Mouse (Mus musculus): Measurements from ENCODE around the gene Ugt1a9. TPM values are rescaled to one million over a fixed set of nuclear protein-coding genes. Genes with fewer than 3 reads are reported as not detected.

Gene Ugt1a9
- polyA plus RNA-seq, 1 experiment from 2014 or later = 9.3 TPM

- Histone ChIP-seq H3K4me1 (replicated peaks; ENCODE audit: insufficient read depth, low read length) (no peaks in the 10 kb centered on the region), H3K4me3 (replicated peaks; ENCODE audit: low read depth, low read length) (no peak overlapping the region), H3K27ac (no peak overlapping the region), H3K36me3 (ENCODE audit: insufficient read depth, low read length) (no peaks in the 10 kb centered on the region), H3K27me3 (ENCODE audit: insufficient read depth, low read length) (no peaks in the 10 kb centered on the region), H3K9ac (ENCODE audit: low read depth, low read length) (no peak overlapping the region), H3K9me3 (replicated peaks; ENCODE audit: low read length) (peaks cover 76% of the 10 kb centered on the region), H3K4me2 (ENCODE audit: low read length) (no peak overlapping the region)
- WGBS = 50% methylated on average over 3 of the region's 3 CpGs
- no peak for DNase-seq (ENCODE audit: low spot score)
- no peak for ATAC-seq (replicated peaks; ENCODE audit: low FRiP score, low read depth)
- no peak for TF ChIP-seq CTCF (IDR thresholded peaks at IDR 0.05; ENCODE audit: low read depth)
These were observed 162.2 kb downstream of the Ugt1a9 start for GRCm38 (mm10) chr1:88232664-88233380.

DNA sequence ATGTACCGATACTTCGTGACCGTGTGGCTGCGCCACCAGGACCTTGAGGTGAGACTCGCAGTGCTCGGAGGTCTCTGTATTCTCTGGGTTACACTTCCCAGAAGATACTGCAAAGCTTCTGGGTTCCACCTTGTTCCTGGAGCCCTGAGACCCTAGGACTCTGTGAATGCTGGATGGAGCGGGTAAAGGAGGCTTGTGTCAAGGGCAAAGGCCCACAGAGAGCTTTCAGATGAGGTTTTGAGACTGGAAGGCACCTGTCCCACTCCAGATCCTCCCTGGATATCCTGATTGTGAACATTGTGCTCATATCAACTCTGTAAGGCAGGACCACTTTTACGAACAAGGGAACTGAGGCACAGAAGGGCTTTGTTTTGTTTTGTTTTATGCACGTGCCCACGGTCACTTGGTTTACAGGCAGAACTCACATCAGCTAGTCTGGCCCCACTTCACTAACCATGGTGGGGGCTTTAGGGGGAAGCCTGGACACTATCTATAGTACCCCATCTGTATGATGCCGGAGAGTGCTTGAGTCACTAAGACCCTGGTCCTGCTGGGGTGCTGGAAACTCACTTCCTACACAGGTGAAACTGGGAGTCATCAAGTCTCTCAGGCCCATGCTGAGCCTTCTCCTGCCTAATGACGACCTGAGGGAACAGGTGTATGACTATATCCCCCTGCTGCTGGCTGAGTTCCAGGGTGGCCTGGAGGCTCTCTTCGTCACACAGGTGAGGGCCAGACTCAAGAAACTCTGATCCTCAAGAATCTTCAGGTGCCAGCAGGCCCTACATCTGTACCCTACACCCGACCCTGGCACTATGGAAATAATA is 163.0 kb downstream of the Ugt1a9 start:
- Histone ChIP-seq H3K4me3 (replicated peaks; ENCODE audit: low read depth, low read length) (no peak overlapping the region), H3K9me3 (replicated peaks; ENCODE audit: low read length) (peaks cover 76% of the 10 kb centered on the region), H3K4me2 (ENCODE audit: low read length) (no peak overlapping the region), H3K9ac (ENCODE audit: low read depth, low read length) (no peak overlapping the region), H3K27ac (no peak overlapping the region), H3K4me1 (replicated peaks; ENCODE audit: insufficient read depth, low read length) (no peaks in the 10 kb centered on the region), H3K36me3 (ENCODE audit: insufficient read depth, low read length) (no peaks in the 10 kb centered on the region), H3K27me3 (ENCODE audit: insufficient read depth, low read length) (no peaks in the 10 kb centered on the region)
- 65% methylated on average over 14 of the region's 14 CpGs for WGBS
- no peak for DNase-seq (ENCODE audit: low spot score)
- ATAC-seq (replicated peaks; ENCODE audit: low FRiP score, low read depth) = no peak
- no peak for TF ChIP-seq CTCF (IDR thresholded peaks at IDR 0.05; ENCODE audit: low read depth)

DNA sequence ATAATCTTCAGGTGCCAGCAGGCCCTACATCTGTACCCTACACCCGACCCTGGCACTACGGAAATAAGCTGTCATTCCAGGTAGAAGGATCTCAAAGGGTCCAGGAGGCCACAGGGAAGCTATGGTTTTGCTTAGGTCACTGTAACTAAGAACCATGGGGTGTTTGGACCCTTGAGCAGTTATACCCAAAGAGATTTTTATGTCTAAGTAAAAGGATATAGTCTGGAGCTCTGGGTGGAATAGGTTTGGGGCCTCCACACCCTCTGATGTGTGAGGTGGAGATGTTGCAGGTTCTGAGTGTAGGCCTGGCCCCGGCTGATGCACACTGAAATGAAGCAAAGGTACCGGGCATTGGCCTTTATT is 163.6 kb downstream of the Ugt1a9 start:
- WGBS = 61% methylated on average over 4 of the region's 4 CpGs
- H3K4me3 ChIP-seq (replicated peaks; ENCODE audit: low read depth, low read length) = no peak overlapping the region
- no peak overlapping the region for H3K9ac ChIP-seq (ENCODE audit: low read depth, low read length)
- TF ChIP-seq CTCF (IDR thresholded peaks at IDR 0.05; ENCODE audit: low read depth) = no peak
- H3K4me1 ChIP-seq (replicated peaks; ENCODE audit: insufficient read depth, low read length) = no peaks in the 10 kb centered on the region
- DNase-seq (ENCODE audit: low spot score) (no peak), ATAC-seq (replicated peaks; ENCODE audit: low FRiP score, low read depth) (no peak)
- peaks cover 72% of the 10 kb centered on the region for H3K9me3 ChIP-seq (replicated peaks; ENCODE audit: low read length)
- H3K36me3 ChIP-seq (ENCODE audit: insufficient read depth, low read length) = no peaks in the 10 kb centered on the region
- no peaks in the 10 kb centered on the region for H3K27me3 ChIP-seq (ENCODE audit: insufficient read depth, low read length)
- H3K27ac ChIP-seq = no peak overlapping the region
- no peak overlapping the region for H3K4me2 ChIP-seq (ENCODE audit: low read length)

GRCm38 (mm10) chr1:88234646-88235045 is 164.0 kb downstream of the Ugt1a9 start:
- no peak overlapping the region for H3K27ac ChIP-seq
- DNase-seq (ENCODE audit: low spot score) = no peak
- H3K4me3 ChIP-seq (replicated peaks; ENCODE audit: low read depth, low read length) = no peak overlapping the region
- H3K9ac ChIP-seq (ENCODE audit: low read depth, low read length) = no peak overlapping the region
- no peak for ATAC-seq (replicated peaks; ENCODE audit: low FRiP score, low read depth)
- peaks cover 74% of the 10 kb centered on the region for H3K9me3 ChIP-seq (replicated peaks; ENCODE audit: low read length)
- no peak overlapping the region for H3K4me2 ChIP-seq (ENCODE audit: low read length)
- H3K36me3 ChIP-seq (ENCODE audit: insufficient read depth, low read length) = no peaks in the 10 kb centered on the region
- no peaks in the 10 kb centered on the region for H3K4me1 ChIP-seq (replicated peaks; ENCODE audit: insufficient read depth, low read length)
- WGBS = 40% methylated on average over 5 of the region's 5 CpGs
- H3K27me3 ChIP-seq (ENCODE audit: insufficient read depth, low read length) = no peaks in the 10 kb centered on the region
- TF ChIP-seq CTCF (IDR thresholded peaks at IDR 0.05; ENCODE audit: low read depth) = no peak

- Histone ChIP-seq H3K4me1 (replicated peaks; ENCODE audit: insufficient read depth, low read length) (no peaks in the 10 kb centered on the region), H3K4me2 (ENCODE audit: low read length) (no peak overlapping the region), H3K4me3 (replicated peaks; ENCODE audit: low read depth, low read length) (no peak overlapping the region), H3K9me3 (replicated peaks; ENCODE audit: low read length) (peaks cover 74% of the 10 kb centered on the region), H3K36me3 (ENCODE audit: insufficient read depth, low read length) (no peaks in the 10 kb centered on the region), H3K27ac (no peak overlapping the region), H3K9ac (ENCODE audit: low read depth, low read length) (no peak overlapping the region), H3K27me3 (ENCODE audit: insufficient read depth, low read length) (no peaks in the 10 kb centered on the region)
- no peak for DNase-seq (ENCODE audit: low spot score)
- 63% methylated on average over 11 of the region's 11 CpGs for WGBS
- ATAC-seq (replicated peaks; ENCODE audit: low FRiP score, low read depth) = no peak
- TF ChIP-seq CTCF (IDR thresholded peaks at IDR 0.05; ENCODE audit: low read depth) = no peak
These were observed 164.7 kb downstream of the Ugt1a9 start for GRCm38 (mm10) chr1:88235046-88235893.

DNA sequence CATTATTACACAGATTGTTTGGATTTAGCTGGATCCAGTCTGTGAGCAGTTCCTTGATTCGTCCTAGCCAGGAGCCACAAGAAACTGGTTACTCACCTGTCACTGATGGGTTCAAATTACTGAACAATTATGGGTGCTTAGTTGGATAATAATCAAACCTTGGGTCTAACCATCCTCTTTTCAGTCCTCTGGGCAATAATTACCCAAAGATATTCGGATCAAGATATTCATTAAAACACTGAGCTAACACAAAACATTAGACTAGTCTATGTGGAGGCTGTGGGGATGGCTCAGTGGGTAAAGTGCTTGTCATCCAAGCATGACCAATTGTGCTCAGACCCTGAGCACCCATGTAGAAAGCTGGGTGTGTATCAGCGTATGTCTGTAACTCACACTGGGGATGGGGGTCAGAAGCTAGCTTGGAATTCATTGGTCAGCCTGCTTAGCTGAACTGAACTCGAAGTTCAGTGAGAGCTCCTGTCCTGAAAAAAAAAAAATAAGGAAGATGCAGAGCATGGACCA is 165.4 kb downstream of the Ugt1a9 start:
- no peak for TF ChIP-seq CTCF (IDR thresholded peaks at IDR 0.05; ENCODE audit: low read depth)
- DNase-seq (ENCODE audit: low spot score) = peak; percentile 52
- Histone ChIP-seq H3K4me1 (replicated peaks; ENCODE audit: insufficient read depth, low read length) (no peaks in the 10 kb centered on the region), H3K27me3 (ENCODE audit: insufficient read depth, low read length) (no peaks in the 10 kb centered on the region), H3K27ac (no peak overlapping the region), H3K36me3 (ENCODE audit: insufficient read depth, low read length) (no peaks in the 10 kb centered on the region), H3K9ac (ENCODE audit: low read depth, low read length) (no peak overlapping the region), H3K4me2 (ENCODE audit: low read length) (no peak overlapping the region), H3K4me3 (replicated peaks; ENCODE audit: low read depth, low read length) (no peak overlapping the region), H3K9me3 (replicated peaks; ENCODE audit: low read length) (peaks cover 76% of the 10 kb centered on the region)
- peak; percentile 60 for ATAC-seq (replicated peaks; ENCODE audit: low FRiP score, low read depth)
- WGBS = 55% methylated on average over 4 of the region's 4 CpGs

All from kidney, postnatal 0 days (tissue).